Mouse (Mus musculus): ENCODE data around the gene Gmfb. TPM values are rescaled to one million over a fixed set of nuclear protein-coding genes. Genes with fewer than 3 reads are reported as not detected.

Gene Gmfb
- total RNA-seq (2021), result 10 to 100 TPM; 19.4 to 20.8 TPM
- long read RNA-seq, experiment 1, full-length matches to known transcripts, result 27 of 29 reads
- long read RNA-seq, experiment 1, partial matches to known transcripts, result 0 of 29 reads
- long read RNA-seq, experiment 1, other reads (novel, unspliced or antisense), result 2 of 29 reads
- long read RNA-seq, experiment 2, full-length matches to known transcripts, result 18 of 20 reads
- long read RNA-seq, experiment 2, partial matches to known transcripts, result 0 of 20 reads
- long read RNA-seq, experiment 2, other reads (novel, unspliced or antisense), result 2 of 20 reads

DNA sequence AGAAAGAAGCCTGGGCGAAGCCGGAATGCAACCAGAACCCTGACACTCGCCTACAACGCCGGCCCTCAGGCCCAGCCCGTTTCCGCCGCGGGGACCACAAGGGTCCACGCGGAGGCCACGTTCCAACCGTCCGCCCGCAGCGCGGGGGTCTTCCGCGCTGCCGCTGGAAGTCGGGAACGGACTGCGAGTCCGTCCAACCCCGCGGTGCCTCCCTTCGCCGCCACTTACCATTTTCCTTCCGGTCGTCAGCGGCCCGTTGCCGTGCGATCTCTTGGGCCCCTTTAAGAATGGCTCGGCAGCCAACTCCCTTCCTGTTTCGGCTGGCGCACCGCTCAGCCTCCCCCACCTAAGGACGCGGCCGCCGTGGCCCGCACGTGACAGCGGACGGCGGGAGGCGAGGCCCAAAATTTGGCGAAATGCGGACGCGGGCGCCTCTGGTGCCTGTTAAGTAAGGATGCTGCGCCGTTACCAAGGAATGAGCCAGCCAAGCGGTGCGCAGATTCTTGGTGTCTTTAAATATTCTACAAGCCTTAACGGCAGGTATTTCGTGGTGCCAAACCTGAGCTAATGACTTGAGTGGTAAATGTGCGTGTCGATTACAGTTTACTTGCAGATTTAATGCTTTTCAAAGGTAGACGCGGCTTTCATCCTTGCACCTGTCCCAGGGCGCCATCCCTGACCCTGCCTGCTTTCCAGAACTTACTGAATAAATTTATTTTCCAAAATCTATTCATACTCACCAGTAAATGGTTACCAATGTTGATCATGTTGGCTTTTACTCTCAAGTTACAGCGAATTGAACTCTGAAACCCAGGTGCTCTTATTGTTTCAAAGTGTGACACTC is at the start of gene Gmfb:
TSS of gene Gmfb (minus strand) at position 370 of the 844 bp plus-strand sequence.
- peak; percentile 98 for DNase-seq
- Histone ChIP-seq H3K4me3 (peak within 1 kb of the TSS; percentile 97), H3K27ac (peak within 1 kb of the TSS; percentile 100)
- intact Hi-C loops (cut with DNase I), result loop anchor here (5.0 kb wide), 2 partner anchors 35 to 60 kb away; partner anchors contain the start of genes Cnih1 and Samd4
- TF ChIP-seq CTCF (IDR thresholded peaks at IDR 0.05), result peak; percentile 40

DNA sequence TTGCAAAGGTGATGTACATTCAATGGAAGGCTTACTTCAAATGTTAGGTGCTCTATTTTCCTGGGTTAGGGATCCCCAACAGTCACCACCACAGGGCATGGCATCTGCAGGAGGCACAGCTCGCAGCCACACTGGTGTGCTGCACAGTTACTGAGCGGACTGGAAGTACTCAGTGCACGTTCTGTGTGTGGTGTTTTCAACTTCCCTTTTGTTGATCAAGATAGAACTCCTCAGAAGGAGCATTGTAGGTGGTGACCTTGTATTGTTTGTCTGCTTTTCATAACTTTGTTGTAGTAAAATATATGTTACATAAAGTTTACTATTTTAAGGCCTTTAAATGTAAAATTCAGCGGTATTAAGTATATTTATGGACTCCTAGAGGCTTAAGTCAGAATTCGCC is 40.9 kb upstream of the Gmfb start:
- intact Hi-C loops (cut with DNase I), result no loop called here
- no peak for TF ChIP-seq CTCF (IDR thresholded peaks at IDR 0.05)
- Histone ChIP-seq H3K4me3 (no peak overlapping the region), H3K27ac (no peak overlapping the region)
- DNase-seq, result no peak

DNA sequence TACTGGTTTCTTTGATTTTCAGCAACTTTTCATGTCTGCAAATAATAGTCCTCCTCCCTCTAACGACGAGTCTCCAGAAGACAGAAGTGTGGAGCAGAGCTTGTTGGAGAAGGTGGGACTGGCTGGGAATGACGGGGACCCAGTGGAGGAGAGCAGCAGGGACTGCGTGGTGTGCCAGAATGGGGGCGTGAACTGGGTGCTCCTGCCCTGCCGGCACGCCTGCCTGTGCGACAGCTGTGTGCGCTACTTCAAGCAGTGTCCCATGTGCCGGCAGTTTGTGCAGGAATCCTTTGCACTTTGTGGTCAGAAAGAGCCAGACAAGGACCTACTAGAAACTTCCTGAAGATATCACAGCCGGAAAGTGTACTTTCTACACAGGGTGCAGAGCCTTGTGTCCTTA is 31.6 kb upstream of the Gmfb start:
- DNase-seq, result no peak
- intact Hi-C loops (cut with DNase I), result no loop called here
- H3K4me3 ChIP-seq, result no peak overlapping the region
- no peak for TF ChIP-seq CTCF (IDR thresholded peaks at IDR 0.05)
- no peak overlapping the region for H3K27ac ChIP-seq

DNA sequence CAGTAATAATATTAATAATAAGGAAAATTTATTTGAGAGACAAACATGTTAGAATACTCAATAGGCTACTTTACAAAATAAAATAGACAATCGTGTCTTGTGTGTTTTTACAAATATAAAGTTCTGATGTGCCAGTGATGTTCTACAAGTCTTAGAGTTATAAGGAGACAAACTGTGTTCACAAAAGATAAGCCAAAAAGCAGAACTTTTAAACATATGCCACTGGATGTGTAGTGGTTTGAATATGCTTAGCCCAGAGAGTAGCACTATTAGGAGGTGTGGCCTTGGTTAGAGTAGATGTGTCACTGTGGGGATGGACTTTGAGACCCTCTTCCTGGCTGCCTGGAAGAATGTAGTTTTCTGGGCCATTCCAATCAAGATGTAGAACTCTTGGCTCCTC is 27.7 kb upstream of the Gmfb start:
- H3K27ac ChIP-seq, result no peak overlapping the region
- TF ChIP-seq CTCF (IDR thresholded peaks at IDR 0.05), result no peak
- intact Hi-C loops (cut with DNase I), result no loop called here
- H3K4me3 ChIP-seq, result no peak overlapping the region
- no peak for DNase-seq

DNA sequence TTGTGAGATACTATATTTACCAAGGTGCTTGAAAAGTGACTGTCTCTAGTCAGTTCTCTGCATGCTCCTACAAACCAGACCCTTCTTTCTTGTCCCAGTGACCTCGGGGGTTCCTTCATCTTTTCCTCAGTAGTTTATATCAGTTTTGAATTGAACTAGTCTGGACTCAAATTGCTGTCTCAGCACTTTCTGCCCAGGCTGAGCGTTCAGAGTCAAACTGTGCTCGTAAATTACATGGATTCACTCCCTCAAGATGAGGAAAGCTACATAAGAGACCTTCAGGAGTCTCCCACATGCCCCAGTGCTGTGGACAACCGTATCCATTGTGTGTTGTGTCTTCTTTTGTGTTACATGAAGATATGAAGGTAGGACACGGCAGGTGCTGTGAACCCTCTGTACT is 26.7 kb upstream of the Gmfb start:
- no peak overlapping the region for H3K4me3 ChIP-seq
- no peak for DNase-seq
- intact Hi-C loops (cut with DNase I), result no loop called here
- no peak overlapping the region for H3K27ac ChIP-seq
- no peak for TF ChIP-seq CTCF (IDR thresholded peaks at IDR 0.05)

DNA sequence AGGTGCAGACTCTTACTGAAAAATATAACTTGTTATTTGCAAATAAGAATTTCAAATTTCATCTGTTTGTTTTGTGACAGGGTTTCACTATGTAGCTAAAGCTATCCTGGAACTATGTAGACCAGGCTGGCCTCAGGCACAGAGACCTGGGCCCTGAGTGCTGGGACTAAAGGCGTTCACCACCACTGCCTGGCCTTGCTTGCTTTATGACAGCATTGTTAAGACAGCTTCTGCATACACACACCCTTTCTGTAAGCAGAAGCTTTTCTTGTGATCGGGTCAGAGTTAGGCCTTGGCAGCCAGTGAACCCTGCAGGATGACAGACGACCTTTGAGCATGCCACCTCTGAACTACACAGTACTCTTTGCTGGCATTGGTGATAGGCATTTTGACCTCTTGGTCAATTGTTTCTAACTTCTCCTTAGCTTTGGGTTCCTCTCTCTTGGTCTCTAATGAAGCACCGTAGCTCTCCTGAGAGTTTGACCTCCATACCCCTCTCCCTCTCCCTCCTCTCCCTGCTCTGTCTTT is 26.1 kb upstream of the Gmfb start:
- intact Hi-C loops (cut with DNase I), result no loop called here
- no peak overlapping the region for H3K27ac ChIP-seq
- H3K4me3 ChIP-seq, result no peak overlapping the region
- no peak for TF ChIP-seq CTCF (IDR thresholded peaks at IDR 0.05)
- no peak for DNase-seq

DNA sequence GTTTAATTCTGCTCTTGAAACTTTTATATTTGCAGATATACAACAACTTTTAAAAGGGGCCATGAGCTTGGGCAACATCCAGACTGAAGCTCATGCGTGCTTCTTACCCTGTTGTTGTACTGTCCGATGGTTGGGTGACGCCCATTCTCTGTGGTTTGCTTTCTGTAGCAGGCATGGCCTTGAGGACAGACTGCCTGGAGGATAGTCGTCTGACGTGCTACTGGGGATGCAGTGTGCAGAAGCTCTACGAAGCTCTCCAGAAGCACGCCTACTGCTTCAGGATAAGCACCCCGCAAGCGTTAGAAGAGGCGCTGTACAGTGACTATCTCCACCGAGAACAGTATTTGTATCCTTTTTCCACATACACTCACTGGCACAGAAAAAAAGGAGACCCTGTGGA is 23.7 kb upstream of the Gmfb start:
- Histone ChIP-seq H3K27ac (no peak overlapping the region), H3K4me3 (no peak overlapping the region)
- no peak for TF ChIP-seq CTCF (IDR thresholded peaks at IDR 0.05)
- DNase-seq, result no peak
- intact Hi-C loops (cut with DNase I), result no loop called here

DNA sequence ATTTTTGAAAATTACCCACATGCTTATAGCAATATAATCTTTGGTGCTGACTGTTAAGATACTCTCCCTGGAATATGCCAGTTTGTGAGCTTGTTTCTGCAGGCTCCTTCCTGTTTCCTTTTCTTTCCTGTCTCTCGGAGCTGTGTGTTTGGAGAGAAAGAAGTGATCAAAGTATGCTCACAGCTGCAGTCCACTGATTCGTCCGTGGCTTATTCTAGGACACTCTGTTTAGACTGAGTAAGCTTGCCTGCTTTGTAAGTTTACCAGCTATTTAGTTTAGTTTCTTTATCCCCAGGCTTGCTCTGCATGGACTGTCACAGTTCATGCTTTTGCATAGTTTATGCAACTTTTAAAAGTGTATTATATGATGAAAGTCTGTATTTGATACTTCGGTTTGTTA is 17.3 kb upstream of the Gmfb start:
- DNase-seq, result no peak

DNA sequence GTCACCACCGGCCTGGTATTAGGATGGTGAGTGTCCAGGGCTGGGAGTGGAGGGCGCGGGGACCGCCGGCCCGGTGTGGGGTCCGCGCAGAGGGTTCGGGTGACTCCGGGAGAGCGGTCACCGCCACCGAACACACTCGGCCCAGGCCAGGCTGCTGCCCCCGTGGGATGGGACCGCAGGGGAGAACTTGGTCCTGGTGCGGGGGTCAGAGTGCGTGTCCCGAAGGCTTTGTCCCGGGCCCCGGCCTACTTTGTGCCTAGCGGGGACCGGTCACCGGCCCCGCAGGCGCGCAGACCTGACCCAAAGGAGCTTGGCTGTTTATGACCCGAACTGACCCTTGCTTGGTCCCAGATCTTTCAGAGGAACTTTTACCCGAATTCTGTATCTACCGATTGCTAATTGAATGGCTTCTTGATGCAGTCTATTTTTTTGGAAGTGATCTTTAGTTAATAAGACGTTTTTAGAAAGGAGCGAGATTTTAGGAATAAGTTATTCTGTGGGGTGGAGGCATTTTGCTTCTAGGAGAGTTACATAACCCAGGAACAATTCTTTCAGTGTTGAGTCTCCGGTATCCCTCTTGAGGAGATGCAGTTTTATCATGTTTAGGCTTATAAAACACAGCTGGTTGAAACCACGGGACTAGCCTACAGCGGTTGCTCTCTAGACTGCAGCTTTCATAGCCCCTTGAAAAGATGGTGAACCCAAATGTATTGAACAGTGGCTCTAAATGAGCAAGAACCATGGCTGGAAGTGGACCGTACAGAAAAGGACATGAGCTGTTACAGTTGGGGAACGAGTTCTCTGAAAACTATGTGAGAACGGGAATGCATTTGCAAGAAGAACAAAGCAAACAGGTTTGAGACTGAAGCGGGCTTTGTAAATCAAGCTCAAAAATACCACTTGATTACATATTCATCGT is 10.6 kb upstream of the Gmfb start:
- Histone ChIP-seq H3K27ac (peak overlapping the region; percentile 96), H3K4me3 (peak overlapping the region; percentile 94)
- intact Hi-C loops (cut with DNase I), result loop anchor here (5.0 kb wide), 1 partner anchor 255 kb away; no protein-coding TSS in a partner anchor
- no peak for TF ChIP-seq CTCF (IDR thresholded peaks at IDR 0.05)
- DNase-seq, result peak; percentile 70

More for the DNA sequence above, 17.3 kb upstream of the Gmfb start:
- H3K27ac ChIP-seq, result no peak overlapping the region
- intact Hi-C loops (cut with DNase I), result no loop called here
- no peak for TF ChIP-seq CTCF (IDR thresholded peaks at IDR 0.05)
- H3K4me3 ChIP-seq, result no peak overlapping the region

DNA sequence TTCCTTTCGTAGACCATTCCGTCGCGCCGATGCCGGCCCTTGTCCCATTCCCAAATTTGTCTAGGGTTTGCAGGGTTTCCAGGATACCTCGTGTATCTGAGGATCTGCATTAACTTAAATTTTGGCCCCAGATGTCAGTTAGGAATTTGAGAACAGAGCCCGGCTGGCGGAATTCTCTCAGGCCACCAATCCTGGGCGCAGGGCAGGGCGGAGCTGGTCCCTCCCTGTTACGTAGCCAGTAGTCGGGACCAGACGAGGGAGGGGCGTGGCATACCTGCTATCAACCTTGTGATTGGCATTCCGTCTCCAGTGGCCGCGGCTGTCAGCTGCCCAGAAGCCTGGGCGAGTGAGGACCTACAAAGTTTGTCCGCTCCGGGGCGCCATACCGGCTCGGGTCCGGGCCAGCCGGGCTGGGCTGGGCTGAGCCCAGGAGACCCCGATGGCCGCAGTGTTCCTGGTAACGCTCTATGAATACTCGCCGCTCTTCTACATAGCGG is 9.8 kb upstream of the Gmfb start, which contains the start of gene Cgrrf1:
TSS of gene Cgrrf1 (plus strand) at position 289 of the 497 bp plus-strand sequence.
- Histone ChIP-seq H3K4me3 (peak within 1 kb of the TSS; percentile 94), H3K27ac (peak within 1 kb of the TSS; percentile 96)
- intact Hi-C loops (cut with DNase I), result loop anchor here (5.0 kb wide), 1 partner anchor 255 kb away; no protein-coding TSS in a partner anchor
- peak; percentile 54 for TF ChIP-seq CTCF (IDR thresholded peaks at IDR 0.05)
- DNase-seq, result peak; percentile 99

DNA sequence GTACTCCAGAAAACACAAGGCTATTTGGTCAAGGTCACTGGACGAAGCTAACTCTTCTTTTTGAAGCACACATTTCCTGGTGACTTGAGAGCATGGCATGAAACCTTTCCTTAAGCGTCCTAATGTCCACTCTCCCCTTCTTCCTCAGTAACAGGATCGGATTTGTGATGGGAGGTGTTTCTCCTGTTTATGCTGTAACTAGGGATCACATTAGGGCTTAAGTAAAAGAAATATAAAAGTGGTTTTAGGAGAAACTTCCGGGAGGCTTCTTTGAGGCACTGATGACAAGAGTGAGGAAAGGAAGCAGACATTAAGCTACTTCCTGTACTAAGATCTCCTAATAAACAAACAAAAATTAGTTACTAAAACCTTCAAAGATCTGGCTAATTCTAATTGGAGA is 9.3 kb upstream of the Gmfb start:
- no peak for DNase-seq

DNA sequence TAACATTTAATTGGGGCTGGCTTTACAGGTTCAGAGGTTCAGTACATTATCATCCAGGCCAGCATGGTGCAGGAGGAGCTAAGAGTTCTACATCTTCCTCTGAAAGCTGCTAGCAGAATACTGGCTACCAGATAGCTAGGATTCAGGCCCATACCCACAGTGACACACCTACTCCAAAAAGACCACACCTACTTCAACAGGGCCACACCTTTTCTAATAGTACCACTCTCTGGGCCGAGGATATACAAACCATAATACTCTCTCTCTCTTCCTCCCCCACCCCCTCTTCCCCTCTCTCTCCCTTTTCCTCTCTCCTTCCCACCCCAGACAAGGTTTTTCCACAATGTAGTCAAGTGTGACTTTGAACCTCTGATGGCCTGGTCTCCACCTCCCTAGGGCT is 5.4 kb upstream of the Gmfb start:
- Histone ChIP-seq H3K27ac (no peak overlapping the region), H3K4me3 (no peak overlapping the region)
- intact Hi-C loops (cut with DNase I), result no loop called here
- no peak for TF ChIP-seq CTCF (IDR thresholded peaks at IDR 0.05)
- DNase-seq, result no peak

More for the DNA sequence above, 9.3 kb upstream of the Gmfb start:
- peak overlapping the region; percentile 94 for H3K4me3 ChIP-seq
- intact Hi-C loops (cut with DNase I), result loop anchor here (5.0 kb wide), 1 partner anchor 256 kb away; no protein-coding TSS in a partner anchor
- H3K27ac ChIP-seq, result peak overlapping the region; percentile 96
- TF ChIP-seq CTCF (IDR thresholded peaks at IDR 0.05), result no peak
